Mouse (Mus musculus): Measurements from ENCODE around the gene Pias1. TPM values are rescaled to one million over a fixed set of nuclear protein-coding genes. Genes with fewer than 3 reads are reported as not detected.
"Not testable (repeated sequence)": the region's sequence is repeated elsewhere in the genome, so short reads cannot be mapped to it uniquely, and the experiment has no call there.

The Pias1 gene
- total RNA-seq, 1 experiment from 2014 or later, result 52.1 TPM

GRCm38 (mm10) chr9:62877825-62878224 lies 109.9 kb downstream of the Pias1 start:
- no peak for ATAC-seq (replicated peaks in 1 of 2; ENCODE audit: insufficient read depth in 1 of 2, low FRiP score in 2 of 2, low TSS enrichment in 1 of 2, low read depth in 1 of 2, poor library complexity in 2 of 2, severe bottlenecking in 2 of 2)

- ATAC-seq (replicated peaks in 1 of 2; ENCODE audit: insufficient read depth in 1 of 2, low FRiP score in 2 of 2, low TSS enrichment in 1 of 2, low read depth in 1 of 2, poor library complexity in 2 of 2, severe bottlenecking in 2 of 2), result no peak
Observed at GRCm38 (mm10) chr9:62876966-62877616, 110.6 kb downstream of the Pias1 start.

GRCm38 (mm10) chr9:62870728-62871127 lies 117.0 kb downstream of the Pias1 start:
- ATAC-seq (replicated peaks in 1 of 2; ENCODE audit: insufficient read depth in 1 of 2, low FRiP score in 2 of 2, low TSS enrichment in 1 of 2, low read depth in 1 of 2, poor library complexity in 2 of 2, severe bottlenecking in 2 of 2), result no peak

- ATAC-seq (replicated peaks in 1 of 2; ENCODE audit: insufficient read depth in 1 of 2, low FRiP score in 2 of 2, low TSS enrichment in 1 of 2, low read depth in 1 of 2, poor library complexity in 2 of 2, severe bottlenecking in 2 of 2), result not testable (repeated sequence)
Observed at GRCm38 (mm10) chr9:62869236-62869635, 118.5 kb downstream of the Pias1 start.

- ATAC-seq (replicated peaks in 1 of 2; ENCODE audit: insufficient read depth in 1 of 2, low FRiP score in 2 of 2, low TSS enrichment in 1 of 2, low read depth in 1 of 2, poor library complexity in 2 of 2, severe bottlenecking in 2 of 2), result no peak
Observed at GRCm38 (mm10) chr9:62860866-62861265, 126.9 kb downstream of the Pias1 start.

GRCm38 (mm10) chr9:62860102-62860501 lies 127.6 kb downstream of the Pias1 start:
- not testable (repeated sequence) for ATAC-seq (replicated peaks in 1 of 2; ENCODE audit: insufficient read depth in 1 of 2, low FRiP score in 2 of 2, low TSS enrichment in 1 of 2, low read depth in 1 of 2, poor library complexity in 2 of 2, severe bottlenecking in 2 of 2)

- no peak for ATAC-seq (replicated peaks in 1 of 2; ENCODE audit: insufficient read depth in 1 of 2, low FRiP score in 2 of 2, low TSS enrichment in 1 of 2, low read depth in 1 of 2, poor library complexity in 2 of 2, severe bottlenecking in 2 of 2)
Observed at GRCm38 (mm10) chr9:62858266-62859019, 129.3 kb downstream of the Pias1 start.

GRCm38 (mm10) chr9:62857719-62858261 lies 129.9 kb downstream of the Pias1 start, which contains the start of gene Calml4:
Gene Calml4 (plus strand): TSS chr9:62858080.
- ATAC-seq (replicated peaks in 1 of 2; ENCODE audit: insufficient read depth in 1 of 2, low FRiP score in 2 of 2, low TSS enrichment in 1 of 2, low read depth in 1 of 2, poor library complexity in 2 of 2, severe bottlenecking in 2 of 2), result peak; percentile 70 to 77

- ATAC-seq (replicated peaks in 1 of 2; ENCODE audit: insufficient read depth in 1 of 2, low FRiP score in 2 of 2, low TSS enrichment in 1 of 2, low read depth in 1 of 2, poor library complexity in 2 of 2, severe bottlenecking in 2 of 2), result no peak
Observed at GRCm38 (mm10) chr9:62857216-62857615, 130.5 kb downstream of the Pias1 start.

- ATAC-seq (replicated peaks in 1 of 2; ENCODE audit: insufficient read depth in 1 of 2, low FRiP score in 2 of 2, low TSS enrichment in 1 of 2, low read depth in 1 of 2, poor library complexity in 2 of 2, severe bottlenecking in 2 of 2), result no peak
Observed at GRCm38 (mm10) chr9:62854483-62854882, 133.2 kb downstream of the Pias1 start.

GRCm38 (mm10) chr9:62851571-62851970 lies 136.2 kb downstream of the Pias1 start:
- no peak for ATAC-seq (replicated peaks in 1 of 2; ENCODE audit: insufficient read depth in 1 of 2, low FRiP score in 2 of 2, low TSS enrichment in 1 of 2, low read depth in 1 of 2, poor library complexity in 2 of 2, severe bottlenecking in 2 of 2)

- no peak for ATAC-seq (replicated peaks in 1 of 2; ENCODE audit: insufficient read depth in 1 of 2, low FRiP score in 2 of 2, low TSS enrichment in 1 of 2, low read depth in 1 of 2, poor library complexity in 2 of 2, severe bottlenecking in 2 of 2)
Observed at GRCm38 (mm10) chr9:62848641-62849040, 139.1 kb downstream of the Pias1 start.

GRCm38 (mm10) chr9:62847694-62848093 lies 140.0 kb downstream of the Pias1 start:
- ATAC-seq (replicated peaks in 1 of 2; ENCODE audit: insufficient read depth in 1 of 2, low FRiP score in 2 of 2, low TSS enrichment in 1 of 2, low read depth in 1 of 2, poor library complexity in 2 of 2, severe bottlenecking in 2 of 2), result peak; percentile 86

GRCm38 (mm10) chr9:62844461-62844860 lies 143.3 kb downstream of the Pias1 start:
- ATAC-seq (replicated peaks in 1 of 2; ENCODE audit: insufficient read depth in 1 of 2, low FRiP score in 2 of 2, low TSS enrichment in 1 of 2, low read depth in 1 of 2, poor library complexity in 2 of 2, severe bottlenecking in 2 of 2), result no peak

GRCm38 (mm10) chr9:62843356-62844024 lies 144.2 kb downstream of the Pias1 start:
- ATAC-seq (replicated peaks in 1 of 2; ENCODE audit: insufficient read depth in 1 of 2, low FRiP score in 2 of 2, low TSS enrichment in 1 of 2, low read depth in 1 of 2, poor library complexity in 2 of 2, severe bottlenecking in 2 of 2), result no peak

GRCm38 (mm10) chr9:62839172-62839770 lies 148.5 kb downstream of the Pias1 start:
- 0 out of 4 replicates have a peak, but pooled peaks of 1 of the 2 experiments have one; percentile 5 for ATAC-seq (replicated peaks in 1 of 2; ENCODE audit: insufficient read depth in 1 of 2, low FRiP score in 2 of 2, low TSS enrichment in 1 of 2, low read depth in 1 of 2, poor library complexity in 2 of 2, severe bottlenecking in 2 of 2)

GRCm38 (mm10) chr9:62838506-62839171 lies 149.1 kb downstream of the Pias1 start, which contains the start of gene Cln6:
Gene Cln6 (plus strand): TSS chr9:62838785.
- ATAC-seq (replicated peaks in 1 of 2; ENCODE audit: insufficient read depth in 1 of 2, low FRiP score in 2 of 2, low TSS enrichment in 1 of 2, low read depth in 1 of 2, poor library complexity in 2 of 2, severe bottlenecking in 2 of 2), result peak; percentile 89 to 90
